Mouse (Mus musculus) Muller cell, postnatal 12 days (primary cell): ENCODE data around the gene Casc1.
"Not testable (repeated sequence)": the region's sequence is repeated elsewhere in the genome, so short reads cannot be mapped to it uniquely, and the experiment has no call there.

ENCODE experiments used
- DNase-seq: peaks from one replicate; pipeline ENCODE4 v3.0.0-alpha.2; 2015; ENCODE audit errors: inconsistent ontology term

Gene Casc1

DNA sequence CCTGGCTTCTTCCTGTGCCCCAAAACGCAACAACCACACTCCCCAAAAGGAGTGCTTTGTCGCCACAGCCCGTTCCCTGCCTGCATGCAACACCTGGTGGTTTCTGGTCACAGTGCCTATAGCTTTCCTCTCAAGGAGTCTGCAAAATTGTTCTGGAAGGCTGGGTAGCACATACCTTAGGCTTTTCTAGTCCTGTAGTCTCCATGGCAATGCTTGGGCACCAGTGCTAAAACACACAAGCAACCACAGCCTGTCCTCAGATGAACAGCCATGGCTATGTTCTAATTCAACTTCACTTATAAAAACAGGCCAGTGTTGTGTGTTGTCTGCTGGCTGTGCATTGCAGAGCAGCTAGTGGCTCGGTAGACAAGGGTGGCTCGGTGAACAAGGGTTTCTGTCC lies 74.0 kb downstream of the Casc1 start:
- DNase-seq = no peak

DNA sequence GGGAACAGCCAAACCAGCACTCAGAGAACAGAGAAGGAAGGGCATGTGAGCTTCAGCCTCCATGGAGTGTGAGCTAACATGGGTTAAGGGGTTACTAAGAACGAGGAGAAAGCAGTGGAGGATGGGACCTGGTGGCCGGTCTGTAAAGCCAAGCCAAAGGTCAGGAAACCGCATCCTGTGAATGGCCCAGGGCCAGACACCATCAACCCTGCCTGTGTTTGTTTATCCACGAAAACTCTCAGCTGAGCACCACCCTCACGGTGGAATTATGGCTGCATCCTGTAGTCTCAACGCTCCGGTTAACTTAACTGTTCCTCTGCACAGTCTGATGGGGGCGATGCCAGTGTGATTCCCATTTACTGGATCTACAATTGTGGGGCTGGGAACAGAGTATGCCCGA lies 75.0 kb downstream of the Casc1 start:
- DNase-seq = no peak

DNA sequence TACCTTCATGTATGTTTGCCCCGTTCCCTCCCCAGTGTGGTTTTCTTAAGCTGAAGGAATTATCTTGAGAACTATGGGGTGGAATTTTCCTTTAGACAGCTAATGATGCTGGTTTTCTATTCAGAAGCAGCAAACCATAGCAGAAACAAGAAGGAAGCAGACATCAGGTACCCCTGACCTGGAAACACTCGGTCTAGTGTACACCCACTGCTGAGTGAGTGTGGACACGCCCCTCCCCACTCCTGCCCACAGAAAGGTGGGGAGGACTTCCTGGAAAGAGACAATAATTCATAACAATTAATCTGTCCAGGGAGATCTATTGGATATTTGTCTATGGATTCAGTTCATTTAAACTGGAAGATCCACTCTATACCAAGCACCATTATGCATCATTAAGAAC lies 75.5 kb downstream of the Casc1 start:
- DNase-seq = no peak

GRCm38 (mm10) chr6:145132969-145133368 lies 77.8 kb downstream of the Casc1 start:
- DNase-seq = not testable (repeated sequence)

- DNase-seq = no peak
Measured at GRCm38 (mm10) chr6:145131991-145132390, 78.8 kb downstream of the Casc1 start.

DNA sequence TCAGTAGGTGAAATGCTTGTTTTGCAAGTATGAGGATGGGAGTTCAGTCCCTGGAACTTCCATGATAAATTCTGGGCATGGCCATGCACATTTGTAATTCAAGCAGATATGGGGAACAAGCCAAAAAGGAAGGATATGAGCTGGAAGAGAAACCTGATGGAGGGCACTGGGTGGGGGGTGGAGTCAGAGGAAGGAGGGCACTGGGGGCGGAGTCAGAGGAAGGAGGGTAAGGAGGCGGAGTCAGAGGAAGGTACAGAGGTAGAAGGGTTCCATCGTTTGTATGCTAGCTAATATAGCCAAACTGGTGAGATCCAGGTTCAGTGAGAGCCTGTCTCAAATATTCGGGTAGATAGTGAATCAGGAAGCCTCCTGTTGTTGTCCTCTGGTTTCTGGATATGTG lies 81.2 kb downstream of the Casc1 start:
- DNase-seq = no peak

DNA sequence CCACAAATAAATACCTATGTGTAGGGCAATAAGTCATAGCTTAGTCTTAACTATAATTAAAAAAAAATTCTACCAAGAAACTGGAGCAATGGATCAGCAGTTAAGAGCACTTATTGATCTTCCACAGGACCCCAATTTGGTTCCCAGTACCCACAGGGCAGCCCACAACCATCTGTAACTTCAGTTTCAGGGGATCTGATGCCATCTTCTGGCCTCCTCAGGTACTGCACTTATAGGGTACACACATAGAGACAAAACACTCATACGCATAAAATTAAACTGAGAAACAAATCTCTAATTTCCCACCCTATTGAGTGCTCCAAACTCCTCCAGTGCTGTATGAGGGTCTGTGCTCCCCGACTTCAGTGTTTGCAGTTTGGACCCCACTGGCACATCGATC lies 83.2 kb downstream of the Casc1 start:
- DNase-seq = no peak

- no peak for DNase-seq
Measured at GRCm38 (mm10) chr6:145125591-145126113, 85.2 kb downstream of the Casc1 start.
